Mouse (Mus musculus): Measurements from ENCODE around the gene Snx14.
"Not testable (repeated sequence)": the region's sequence is repeated elsewhere in the genome, so short reads cannot be mapped to it uniquely, and the experiment has no call there.

Snx14 gene

DNA sequence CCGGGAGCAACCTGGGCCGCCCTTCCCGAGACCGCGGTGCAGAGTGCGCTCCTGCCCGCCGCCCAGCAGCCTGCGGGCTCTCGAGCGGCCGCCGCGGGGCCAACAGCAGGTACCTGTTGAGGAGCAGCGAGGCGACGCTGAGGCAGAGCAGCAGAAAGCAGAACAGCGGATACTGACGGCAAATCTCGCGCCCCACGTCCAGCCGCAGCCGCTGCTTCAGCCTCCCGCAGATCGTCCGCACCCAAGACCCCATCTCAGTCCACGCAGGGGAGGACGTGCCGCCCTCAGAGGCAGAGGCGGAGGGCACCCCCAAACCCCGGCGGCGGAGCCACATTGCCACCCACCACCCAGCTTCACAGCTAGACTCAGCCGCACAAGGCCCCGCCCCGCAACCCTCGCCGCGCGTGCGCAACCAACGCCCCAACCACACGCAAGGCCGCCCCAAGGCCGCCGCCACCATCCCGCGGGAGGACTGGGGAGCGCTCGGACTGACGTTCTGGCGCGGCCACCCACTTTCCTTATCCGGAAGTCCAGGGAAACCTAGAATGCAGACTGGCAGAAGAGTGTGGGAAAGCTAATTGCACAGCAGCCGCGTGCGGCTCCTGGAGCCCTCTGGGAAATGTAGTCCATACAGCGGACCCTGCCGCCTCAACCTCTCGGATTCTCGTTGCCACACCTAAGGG, at the start of gene Snx14:
TSS of gene Snx14 (minus strand) at position 404 of the 683 bp plus-strand sequence.
- in situ Hi-C loops (cut with MboI; ENCODE audit: low pct_unique_long_range_greater_than_20kb in 1 of 2, low sequenced_read_pairs in 2 of 2, unreplicated experiment in 1 of 2): no loop called here

GRCm38 (mm10) chr9:88484531-88484930, 45.8 kb upstream of the Snx14 start:
- in situ Hi-C loops (cut with MboI; ENCODE audit: low pct_unique_long_range_greater_than_20kb in 1 of 2, low sequenced_read_pairs in 2 of 2, unreplicated experiment in 1 of 2): loop anchor here in 1 of 2 experiments (5.0 kb wide), 1 partner anchor 38 kb away; no protein-coding TSS in a partner anchor

DNA sequence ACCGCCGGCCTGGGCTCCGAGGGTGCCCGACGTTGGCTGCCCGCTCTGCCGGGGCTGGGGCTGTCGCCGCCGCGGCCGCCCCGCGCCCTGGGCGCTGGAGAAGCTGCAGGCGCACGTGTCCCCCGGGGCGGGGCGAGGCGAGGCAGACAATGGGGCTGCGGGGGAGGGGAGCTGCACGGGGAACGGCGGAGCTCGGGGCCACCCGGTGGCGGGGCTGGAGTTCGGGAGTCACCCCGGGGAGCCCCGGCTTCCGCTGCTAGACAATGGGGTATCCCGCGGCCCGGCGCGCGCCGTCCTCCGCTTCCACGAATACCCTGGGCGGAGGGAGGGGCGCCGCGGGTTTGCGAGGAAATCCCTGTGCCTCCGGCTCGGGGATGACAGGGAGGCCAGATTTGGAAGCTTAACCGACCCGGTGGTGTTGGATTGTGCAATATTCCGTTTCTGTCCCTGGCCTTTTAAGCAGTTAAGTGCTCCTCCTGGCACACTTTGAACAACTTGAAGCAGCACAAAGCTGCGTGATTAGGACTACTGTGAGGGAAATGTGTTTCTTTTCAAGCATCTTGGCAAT, 44.2 kb upstream of the Snx14 start:
- in situ Hi-C loops (cut with MboI; ENCODE audit: low pct_unique_long_range_greater_than_20kb in 1 of 2, low sequenced_read_pairs in 2 of 2, unreplicated experiment in 1 of 2): loop anchor here in 1 of 2 experiments (5.0 kb wide), 1 partner anchor 39 kb away; no protein-coding TSS in a partner anchor

GRCm38 (mm10) chr9:88482230-88482828, 43.6 kb upstream of the Snx14 start, which contains the start of gene Syncrip:
TSS of gene Syncrip (minus strand) at chr9:88482574.
- in situ Hi-C loops (cut with MboI; ENCODE audit: low pct_unique_long_range_greater_than_20kb in 1 of 2, low sequenced_read_pairs in 2 of 2, unreplicated experiment in 1 of 2): loop anchor here in 1 of 2 experiments (5.0 kb wide), 1 partner anchor 40 kb away; no protein-coding TSS in a partner anchor

- in situ Hi-C loops (cut with MboI; ENCODE audit: low pct_unique_long_range_greater_than_20kb in 1 of 2, low sequenced_read_pairs in 2 of 2, unreplicated experiment in 1 of 2): loop anchor here in 1 of 2 experiments (5.0 kb wide), 1 partner anchor 41 kb away; no protein-coding TSS in a partner anchor
These were observed 43.0 kb upstream of the Snx14 start for GRCm38 (mm10) chr9:88481791-88482160.

DNA sequence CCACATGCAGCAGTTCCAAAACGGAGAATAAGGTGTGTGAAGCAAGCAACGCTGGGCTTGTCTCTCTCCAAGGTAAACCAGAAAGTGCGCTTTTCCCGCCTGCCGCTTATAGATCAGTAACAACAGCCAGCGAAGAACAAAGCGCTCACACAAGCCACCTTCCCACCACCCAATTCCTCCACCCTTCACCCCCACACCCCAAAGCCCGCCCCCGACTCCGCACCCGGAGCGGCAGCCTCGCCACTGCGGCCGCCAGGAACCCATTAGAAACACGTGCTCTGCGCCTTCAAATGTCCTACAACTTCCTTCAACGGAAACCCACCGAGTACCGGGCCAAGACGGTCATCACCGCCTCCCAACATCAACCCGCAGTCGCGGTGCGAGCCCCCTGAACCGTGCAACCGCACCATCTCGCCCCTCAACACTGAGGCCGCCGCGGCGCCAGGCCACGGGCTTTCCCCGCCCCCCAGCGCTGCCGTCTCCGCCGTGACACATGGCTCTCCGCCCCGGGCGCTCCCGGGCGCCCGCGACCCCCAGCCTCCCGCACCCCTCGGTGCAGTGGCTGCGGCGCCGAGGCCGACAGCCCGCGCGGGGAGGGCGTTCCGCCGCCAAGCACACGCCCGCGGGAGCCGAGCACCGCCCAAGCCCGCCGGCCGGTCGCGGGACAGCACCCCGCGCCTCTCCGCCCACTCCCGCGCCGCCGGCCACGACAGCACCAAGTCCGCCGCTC, 42.5 kb upstream of the Snx14 start:
- in situ Hi-C loops (cut with MboI; ENCODE audit: low pct_unique_long_range_greater_than_20kb in 1 of 2, low sequenced_read_pairs in 2 of 2, unreplicated experiment in 1 of 2): loop anchor here in 1 of 2 experiments (5.0 kb wide), 1 partner anchor 41 kb away; no protein-coding TSS in a partner anchor

GRCm38 (mm10) chr9:88480120-88480519, 41.4 kb upstream of the Snx14 start:
- in situ Hi-C loops (cut with MboI; ENCODE audit: low pct_unique_long_range_greater_than_20kb in 1 of 2, low sequenced_read_pairs in 2 of 2, unreplicated experiment in 1 of 2): loop anchor here in 1 of 2 experiments (5.0 kb wide), 1 partner anchor 42 kb away; no protein-coding TSS in a partner anchor

DNA sequence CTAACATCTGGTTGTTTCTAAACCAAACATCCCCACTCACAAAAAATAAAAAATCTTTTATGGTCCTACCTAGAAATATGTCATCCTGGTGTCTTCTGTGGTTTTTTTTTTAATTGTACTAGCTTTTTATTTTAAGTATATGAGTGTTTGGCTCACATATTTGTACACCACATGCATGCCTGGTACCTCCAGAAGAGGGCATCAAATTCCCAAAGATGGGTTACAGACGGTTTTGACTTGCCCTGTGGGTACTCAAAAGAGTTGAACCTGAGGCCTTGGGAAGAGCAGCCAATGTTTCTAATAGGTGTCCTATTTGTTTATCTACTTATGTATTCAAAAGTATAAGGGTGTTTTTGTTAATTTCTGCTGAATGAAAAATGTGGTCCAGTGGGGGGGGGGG, 37.4 kb upstream of the Snx14 start:
- in situ Hi-C loops (cut with MboI; ENCODE audit: low pct_unique_long_range_greater_than_20kb in 1 of 2, low sequenced_read_pairs in 2 of 2, unreplicated experiment in 1 of 2): no loop called here

DNA sequence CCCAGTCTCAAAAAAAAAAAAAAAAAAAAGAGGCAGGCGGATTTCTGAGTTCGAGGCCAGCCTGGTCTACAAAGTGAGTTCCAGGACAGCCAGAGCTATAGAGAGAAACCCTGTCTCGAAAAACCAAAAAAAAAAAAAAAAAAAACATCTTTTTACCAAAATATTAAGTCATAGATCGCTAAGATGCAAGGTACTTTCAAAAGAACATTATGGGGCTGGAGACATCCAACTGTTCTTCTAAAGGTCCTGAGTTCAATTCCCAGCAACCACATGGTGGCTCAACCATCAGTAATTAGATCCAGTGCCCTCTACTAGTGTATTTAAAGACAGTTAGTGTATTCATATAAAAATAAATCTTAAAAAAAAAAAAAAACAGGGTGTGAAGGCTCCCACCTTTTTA, 22.3 kb upstream of the Snx14 start:
- in situ Hi-C loops (cut with MboI; ENCODE audit: low pct_unique_long_range_greater_than_20kb in 1 of 2, low sequenced_read_pairs in 2 of 2, unreplicated experiment in 1 of 2): not testable (repeated sequence)

DNA sequence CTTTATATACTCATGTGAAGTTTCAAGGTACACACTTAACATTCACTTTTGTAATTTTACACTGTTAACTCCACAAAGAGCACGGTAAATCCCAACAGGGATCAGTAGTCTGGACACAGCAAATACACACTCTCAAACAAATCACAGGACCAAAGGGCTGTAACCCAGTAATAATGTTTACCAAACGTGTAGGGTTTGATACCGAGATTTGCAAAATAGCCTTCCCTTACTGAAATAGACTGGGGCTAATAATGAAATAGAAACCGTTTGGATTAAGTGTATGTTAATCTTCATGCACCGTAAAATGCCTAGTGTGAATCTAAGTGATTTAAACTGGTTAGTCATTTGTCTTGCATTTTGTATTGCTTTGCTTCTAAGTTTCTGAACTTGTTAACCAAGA, 1.2 kb upstream of the Snx14 start:
- in situ Hi-C loops (cut with MboI; ENCODE audit: low pct_unique_long_range_greater_than_20kb in 1 of 2, low sequenced_read_pairs in 2 of 2, unreplicated experiment in 1 of 2): no loop called here

- in situ Hi-C loops (cut with MboI; ENCODE audit: low pct_unique_long_range_greater_than_20kb in 1 of 2, low sequenced_read_pairs in 2 of 2, unreplicated experiment in 1 of 2): no loop called here
These were observed 461 bp upstream of the Snx14 start for GRCm38 (mm10) chr9:88439238-88439600.

DNA sequence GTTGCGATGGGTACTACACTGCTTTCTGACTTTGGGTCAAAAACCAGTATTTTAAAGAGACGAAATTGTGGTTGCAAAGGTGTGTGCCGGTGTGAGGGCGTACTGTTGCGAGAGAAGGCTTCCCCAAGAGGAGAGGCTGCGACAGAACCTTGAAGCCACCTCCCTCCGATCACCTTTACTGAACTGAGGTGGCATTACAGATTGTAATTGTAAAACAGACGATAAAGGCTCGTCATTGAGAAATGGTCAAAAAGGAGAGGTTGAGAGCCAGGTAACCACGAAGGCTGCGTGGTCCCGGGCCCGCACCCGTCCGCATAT, 562 bp downstream of the Snx14 start:
- in situ Hi-C loops (cut with MboI; ENCODE audit: low pct_unique_long_range_greater_than_20kb in 1 of 2, low sequenced_read_pairs in 2 of 2, unreplicated experiment in 1 of 2): no loop called here

- in situ Hi-C loops (cut with MboI; ENCODE audit: low pct_unique_long_range_greater_than_20kb in 1 of 2, low sequenced_read_pairs in 2 of 2, unreplicated experiment in 1 of 2): no loop called here
These were observed 1.2 kb downstream of the Snx14 start for GRCm38 (mm10) chr9:88437342-88438236.

- in situ Hi-C loops (cut with MboI; ENCODE audit: low pct_unique_long_range_greater_than_20kb in 1 of 2, low sequenced_read_pairs in 2 of 2, unreplicated experiment in 1 of 2): no loop called here
These were observed 14.4 kb downstream of the Snx14 start for GRCm38 (mm10) chr9:88424356-88424755.

GRCm38 (mm10) chr9:88422428-88422827, 16.3 kb downstream of the Snx14 start:
- in situ Hi-C loops (cut with MboI; ENCODE audit: low pct_unique_long_range_greater_than_20kb in 1 of 2, low sequenced_read_pairs in 2 of 2, unreplicated experiment in 1 of 2): no loop called here

GRCm38 (mm10) chr9:88416752-88417151, 22.0 kb downstream of the Snx14 start:
- in situ Hi-C loops (cut with MboI; ENCODE audit: low pct_unique_long_range_greater_than_20kb in 1 of 2, low sequenced_read_pairs in 2 of 2, unreplicated experiment in 1 of 2): no loop called here

GRCm38 (mm10) chr9:88409978-88410377, 28.8 kb downstream of the Snx14 start:
- in situ Hi-C loops (cut with MboI; ENCODE audit: low pct_unique_long_range_greater_than_20kb in 1 of 2, low sequenced_read_pairs in 2 of 2, unreplicated experiment in 1 of 2): no loop called here

- in situ Hi-C loops (cut with MboI; ENCODE audit: low pct_unique_long_range_greater_than_20kb in 1 of 2, low sequenced_read_pairs in 2 of 2, unreplicated experiment in 1 of 2): no loop called here
These were observed 34.2 kb downstream of the Snx14 start for GRCm38 (mm10) chr9:88404515-88404914.

All from mouse embryonic stem cell (cell line).